Mouse (Mus musculus) midbrain, embryonic 11.5 days (tissue): Measurements from ENCODE around the gene Kcnh6. TPM values are rescaled to one million over a fixed set of nuclear protein-coding genes. Genes with fewer than 3 reads are reported as not detected.

ENCODE experiments used
- ATAC-seq: fragments of 200-750 bp; cut with Nextera tagmentation; 2 replicates; pipeline ENCODE4 v1.8.0; 2017; ENCODE audit warnings: moderate TSS enrichment, moderate library complexity; ENCODE audit not compliant: low FRiP score
- DNase-seq: peaks from one replicate; pipeline ENCODE4 v3.0.0; 2015; ENCODE audit warnings: low spot score; ENCODE audit errors: missing footprints
- H3K27ac ChIP-seq: fragments of 300-500 bp; sonication (generic); 2 replicates; pipeline ENCODE4 v1.5.1; 2014; ENCODE audit warnings: low read depth, low read length
- H3K27me3 ChIP-seq: fragments of 300-500 bp; sonication (generic); 2 replicates; pipeline ENCODE4 v1.6.1; 2014; ENCODE audit warnings: mild to moderate bottlenecking, low read length, moderate library complexity, mixed read lengths; ENCODE audit not compliant: control insufficient read depth, insufficient read depth
- H3K36me3 ChIP-seq: fragments of 300-500 bp; sonication (generic); 2 replicates; pipeline ENCODE4 v1.6.1; 2014; ENCODE audit warnings: mild to moderate bottlenecking, low read length, moderate library complexity, mixed read lengths; ENCODE audit not compliant: control insufficient read depth, insufficient read depth
- H3K4me1 ChIP-seq: fragments of 300-500 bp; sonication (generic); 2 replicates; pipeline ENCODE4 v1.6.1; 2014; ENCODE audit warnings: low read length; ENCODE audit not compliant: control insufficient read depth, insufficient read depth
- H3K4me2 ChIP-seq: fragments of 300-500 bp; sonication (generic); 2 replicates; pipeline ENCODE4 v1.6.1; 2014; ENCODE audit warnings: mild to moderate bottlenecking, moderate library complexity
- H3K4me3 ChIP-seq: fragments of 300-500 bp; sonication (generic); 2 replicates; pipeline ENCODE4 v1.5.1; 2014; ENCODE audit warnings: low read depth, low read length
- H3K9ac ChIP-seq: fragments of 300-500 bp; sonication (generic); 2 replicates; pipeline ENCODE4 v1.6.1; 2014; ENCODE audit warnings: low read length
- H3K9me3 ChIP-seq: fragments of 300-500 bp; sonication (generic); 2 replicates; pipeline ENCODE4 v1.6.1; 2016; ENCODE audit warnings: low read length; ENCODE audit not compliant: control insufficient read depth
- WGBS: fragments of 180-500 bp; shearing (Covaris S2); extraction: QIAGEN DNeasy Blood & Tissue Kit; methylation state at CpG from one replicate; pipeline ENCODE4 v1.1.7; 2014; 5-methylcytosine and 5-hydroxymethylcytosine counted together
- polyA plus RNA-seq: library from polyadenylated mRNA; unstranded; fragments of >200 nt; fragmentation: Nextera tagmentation; extraction: Ambion mirVana; gene quantifications from 2 replicates; pipeline ENCODE4 v1.2.1, GENCODE M21; 2014

Gene Kcnh6
- polyA plus RNA-seq: 0.21 and 0.29 TPM in 2 replicates

GRCm38 (mm10) chr11:106007821-106008220 is at the start of gene Kcnh6:
TSS of gene Kcnh6 (plus strand) at chr11:106008124.
- peak within 1 kb of the TSS; percentile 28 for H3K4me2 ChIP-seq
- peaks cover 6% of the 10 kb centered on the region for H3K4me1 ChIP-seq
- H3K36me3 ChIP-seq: no peaks in the 10 kb centered on the region
- H3K27ac ChIP-seq: no peak within 1 kb of the TSS
- H3K9ac ChIP-seq: no peak within 1 kb of the TSS
- no peaks in the 10 kb centered on the region for H3K27me3 ChIP-seq
- H3K4me3 ChIP-seq: no peak within 1 kb of the TSS
- ATAC-seq (no peak), DNase-seq (peak; percentile 95)
- under 1% methylated on average over 25 of the region's 25 CpGs for WGBS
- no peaks in the 10 kb centered on the region for H3K9me3 ChIP-seq

- Histone ChIP-seq H3K9me3 (no peaks in the 10 kb centered on the region), H3K4me3 (no peak overlapping the region), H3K36me3 (no peaks in the 10 kb centered on the region), H3K27ac (no peak overlapping the region), H3K27me3 (no peaks in the 10 kb centered on the region), H3K4me1 (no peaks in the 10 kb centered on the region), H3K9ac (no peak overlapping the region), H3K4me2 (no peak overlapping the region)
- DNase-seq (no peak), ATAC-seq (no peak)
- WGBS: 70% methylated on average over 1 of the region's 1 CpGs
These were observed 49.4 kb upstream of the Kcnh6 start for GRCm38 (mm10) chr11:105958566-105958965.

- DNase-seq: no peak
- WGBS: 58% methylated on average over 17 of the region's 17 CpGs
- H3K4me2 ChIP-seq: no peak overlapping the region
- H3K4me1 ChIP-seq: no peaks in the 10 kb centered on the region
- H3K9me3 ChIP-seq: no peaks in the 10 kb centered on the region
- no peaks in the 10 kb centered on the region for H3K36me3 ChIP-seq
- H3K9ac ChIP-seq: no peak overlapping the region
- H3K27me3 ChIP-seq: no peaks in the 10 kb centered on the region
- H3K4me3 ChIP-seq: no peak overlapping the region
- ATAC-seq: no peak
- H3K27ac ChIP-seq: no peak overlapping the region
These were observed 48.6 kb upstream of the Kcnh6 start for GRCm38 (mm10) chr11:105959355-105959754.

- no peaks in the 10 kb centered on the region for H3K9me3 ChIP-seq
- WGBS: 66% methylated on average over 5 of the region's 5 CpGs
- peaks cover 5% of the 10 kb centered on the region for H3K4me1 ChIP-seq
- H3K4me2 ChIP-seq: no peak overlapping the region
- ATAC-seq (no peak), DNase-seq (no peak)
- H3K4me3 ChIP-seq: no peak overlapping the region
- H3K36me3 ChIP-seq: no peaks in the 10 kb centered on the region
- H3K9ac ChIP-seq: no peak overlapping the region
- H3K27ac ChIP-seq: no peak overlapping the region
- H3K27me3 ChIP-seq: peaks cover 27% of the 10 kb centered on the region
These were observed 43.2 kb upstream of the Kcnh6 start for GRCm38 (mm10) chr11:105964691-105965090.

- no peak overlapping the region for H3K9ac ChIP-seq
- ATAC-seq: no peak
- no peak for DNase-seq
- WGBS: 71% methylated on average over 4 of the region's 4 CpGs
- peaks cover 27% of the 10 kb centered on the region for H3K27me3 ChIP-seq
- H3K27ac ChIP-seq: no peak overlapping the region
- H3K4me2 ChIP-seq: no peak overlapping the region
- no peaks in the 10 kb centered on the region for H3K36me3 ChIP-seq
- H3K4me3 ChIP-seq: no peak overlapping the region
- no peaks in the 10 kb centered on the region for H3K9me3 ChIP-seq
- peaks cover 5% of the 10 kb centered on the region for H3K4me1 ChIP-seq
These were observed 41.6 kb upstream of the Kcnh6 start for GRCm38 (mm10) chr11:105966288-105966687.

GRCm38 (mm10) chr11:105967741-105968574 is 40.0 kb upstream of the Kcnh6 start, which contains the start of gene Ace:
TSS of gene Ace (plus strand) at chr11:105967945.
- no peaks in the 10 kb centered on the region for H3K9me3 ChIP-seq
- DNase-seq (peak; percentile 93), ATAC-seq (peak; percentile 82)
- H3K4me2 ChIP-seq: peak within 1 kb of the TSS; percentile 97
- peaks cover 5% of the 10 kb centered on the region for H3K4me1 ChIP-seq
- no peak within 1 kb of the TSS for H3K27ac ChIP-seq
- H3K4me3 ChIP-seq: peak within 1 kb of the TSS; percentile 55
- peaks cover 27% of the 10 kb centered on the region for H3K27me3 ChIP-seq
- WGBS: under 1% methylated on average over 69 of the region's 76 CpGs
- H3K36me3 ChIP-seq: no peaks in the 10 kb centered on the region
- H3K9ac ChIP-seq: peak within 1 kb of the TSS; percentile 58

GRCm38 (mm10) chr11:105968948-105969347 is 39.0 kb upstream of the Kcnh6 start:
- peaks cover 27% of the 10 kb centered on the region for H3K27me3 ChIP-seq
- H3K9ac ChIP-seq: no peak overlapping the region
- no peak overlapping the region for H3K27ac ChIP-seq
- no peaks in the 10 kb centered on the region for H3K9me3 ChIP-seq
- DNase-seq (no peak), ATAC-seq (no peak)
- no peak overlapping the region for H3K4me3 ChIP-seq
- no peak overlapping the region for H3K4me2 ChIP-seq
- peaks cover 5% of the 10 kb centered on the region for H3K4me1 ChIP-seq
- WGBS: 47% methylated on average over 10 of the region's 10 CpGs
- no peaks in the 10 kb centered on the region for H3K36me3 ChIP-seq

- WGBS: 58% methylated on average over 1 of the region's 1 CpGs
- Histone ChIP-seq H3K9me3 (no peaks in the 10 kb centered on the region), H3K4me2 (no peak overlapping the region), H3K4me3 (no peak overlapping the region), H3K9ac (no peak overlapping the region), H3K4me1 (peaks cover 5% of the 10 kb centered on the region), H3K27me3 (peaks cover 27% of the 10 kb centered on the region), H3K27ac (no peak overlapping the region), H3K36me3 (no peaks in the 10 kb centered on the region)
- ATAC-seq: no peak
- DNase-seq: no peak
These were observed 38.4 kb upstream of the Kcnh6 start for GRCm38 (mm10) chr11:105969516-105969915.

- no peaks in the 10 kb centered on the region for H3K27me3 ChIP-seq
- WGBS: 95% methylated on average over 6 of the region's 6 CpGs
- H3K27ac ChIP-seq: no peak overlapping the region
- no peaks in the 10 kb centered on the region for H3K4me1 ChIP-seq
- no peaks in the 10 kb centered on the region for H3K36me3 ChIP-seq
- ATAC-seq (no peak), DNase-seq (no peak)
- H3K9ac ChIP-seq: no peak overlapping the region
- no peak overlapping the region for H3K4me2 ChIP-seq
- no peaks in the 10 kb centered on the region for H3K9me3 ChIP-seq
- H3K4me3 ChIP-seq: no peak overlapping the region
These were observed 33.3 kb upstream of the Kcnh6 start for GRCm38 (mm10) chr11:105974593-105974992.
